Mouse (Mus musculus): ENCODE measurements at regions not wholly inside any gene's neighbourhood (a gene's known extent, or its start where the extent isn't known, plus 50 kb on each side); places are given as distances from the start of the nearest gene placed in this dataset.

GRCm38 (mm10) chr14:98937933-98938332, 56.2 kb downstream of the Rpl36a-ps1 start:
- no peak for DNase-seq (ENCODE audit: low spot score)

GRCm38 (mm10) chr14:98937373-98937772, 56.7 kb downstream of the Rpl36a-ps1 start:
- no peak for DNase-seq (ENCODE audit: low spot score)

GRCm38 (mm10) chr14:98933371-98933916, 60.7 kb downstream of the Rpl36a-ps1 start:
- no peak for DNase-seq (ENCODE audit: low spot score)

GRCm38 (mm10) chr14:98929276-98929675, 64.8 kb downstream of the Rpl36a-ps1 start:
- DNase-seq (ENCODE audit: low spot score), result no peak

GRCm38 (mm10) chr14:98908234-98908633, 85.9 kb downstream of the Rpl36a-ps1 start:
- DNase-seq (ENCODE audit: low spot score), result no peak

- no peak for DNase-seq (ENCODE audit: low spot score)
Observed at GRCm38 (mm10) chr14:98898876-98899275, 95.2 kb downstream of the Rpl36a-ps1 start.

DNA sequence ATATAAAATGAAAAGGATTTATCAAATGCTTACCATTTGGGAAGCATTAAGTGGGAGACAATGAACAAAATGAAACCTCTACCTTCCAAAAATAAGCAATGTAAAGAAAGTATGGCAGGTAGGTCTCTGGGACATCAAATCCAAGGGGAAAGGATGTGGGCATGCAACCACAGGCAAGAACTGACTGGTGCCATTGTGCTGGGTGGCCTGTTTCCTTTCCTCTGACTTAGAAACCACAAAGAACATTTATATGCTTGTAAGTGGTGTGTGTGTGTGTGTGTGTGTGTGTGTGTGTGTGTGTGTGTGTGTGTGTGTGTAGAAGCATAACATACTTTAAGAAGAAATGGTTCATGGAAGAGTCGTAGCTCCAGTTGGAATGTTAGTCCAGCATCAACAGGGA, 96.7 kb downstream of the Rpl36a-ps1 start:
- no peak for DNase-seq (ENCODE audit: low spot score)

- no peak for DNase-seq (ENCODE audit: low spot score)
Observed at GRCm38 (mm10) chr14:98895933-98896332, 98.2 kb downstream of the Rpl36a-ps1 start.

- DNase-seq (ENCODE audit: low spot score), result no peak
Observed at GRCm38 (mm10) chr14:98892670-98893069, 101.4 kb downstream of the Rpl36a-ps1 start.

DNA sequence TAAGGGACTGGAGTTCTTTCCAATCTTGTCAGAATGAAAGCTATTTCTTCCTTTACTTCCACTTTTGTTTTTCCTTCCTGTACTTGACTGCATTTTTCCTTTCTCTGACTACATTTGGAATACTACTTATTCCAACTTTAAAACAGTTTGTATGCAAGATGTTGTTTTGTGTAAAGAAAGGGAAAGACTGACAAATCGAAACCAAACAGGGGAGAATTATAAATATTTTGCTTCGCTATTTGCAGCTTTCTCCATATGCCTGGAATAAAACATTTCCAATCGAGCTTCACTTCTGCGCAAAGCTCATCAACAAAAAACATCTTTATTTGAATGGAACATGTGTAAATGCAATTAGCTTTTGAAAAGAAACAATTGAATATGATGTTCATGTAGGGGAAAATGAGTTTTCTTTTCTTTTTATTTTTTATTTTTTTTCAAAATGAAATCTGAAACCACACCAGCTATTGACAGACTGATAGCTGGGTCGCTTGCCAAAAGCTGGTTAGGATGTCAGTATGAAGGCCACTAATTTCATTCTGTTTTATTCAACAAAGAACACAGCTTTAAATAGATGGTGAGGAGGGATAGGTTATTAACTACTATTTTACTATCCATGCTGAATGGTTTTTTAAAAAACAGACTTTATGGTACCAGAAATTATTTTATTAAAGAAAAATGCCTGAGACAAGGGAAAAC, 102.7 kb downstream of the Rpl36a-ps1 start:
- DNase-seq (ENCODE audit: low spot score), result no peak

DNA sequence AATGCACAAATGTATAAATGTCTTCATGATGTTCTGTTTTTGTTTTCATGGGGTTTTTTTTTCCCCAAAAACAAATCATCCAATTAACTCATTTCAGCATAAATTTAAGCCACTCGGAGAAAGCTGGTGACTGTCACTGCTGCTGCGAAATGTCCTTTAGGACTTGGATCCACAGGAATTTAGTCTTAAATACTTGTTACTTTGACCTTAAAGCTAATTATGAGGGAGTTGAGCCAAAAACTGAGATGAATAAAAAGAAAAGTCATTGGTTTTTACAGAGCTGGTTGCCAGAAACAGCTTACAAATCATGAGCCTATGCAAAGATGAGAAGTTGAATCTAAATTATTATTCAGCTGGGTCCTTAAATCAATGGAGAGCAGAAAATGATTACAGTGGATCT, 106.5 kb downstream of the Rpl36a-ps1 start:
- DNase-seq (ENCODE audit: low spot score), result no peak

GRCm38 (mm10) chr14:98886982-98887381, 107.1 kb downstream of the Rpl36a-ps1 start:
- no peak for DNase-seq (ENCODE audit: low spot score)

- DNase-seq (ENCODE audit: low spot score), result no peak
Observed at GRCm38 (mm10) chr14:98882586-98882985, 111.5 kb downstream of the Rpl36a-ps1 start.

DNA sequence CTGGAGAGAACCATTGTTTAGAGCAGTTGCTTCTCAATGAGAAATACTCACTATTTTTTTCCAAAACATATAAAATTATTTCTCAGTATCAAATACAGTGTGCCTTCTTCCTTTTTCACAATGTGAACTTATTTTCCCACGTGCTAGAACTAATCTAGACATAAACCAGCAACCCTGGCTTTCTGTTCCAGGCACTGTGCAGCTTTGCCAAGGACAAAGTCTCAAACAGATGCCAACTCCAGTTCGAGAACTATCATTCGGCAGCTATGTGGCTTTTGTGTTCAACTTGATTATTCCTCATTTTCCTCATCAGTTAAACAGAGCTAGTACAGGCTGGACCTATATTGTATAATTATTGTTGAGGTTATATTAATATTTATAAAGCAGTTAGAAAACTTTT, 116.2 kb downstream of the Rpl36a-ps1 start:
- DNase-seq (ENCODE audit: low spot score), result no peak

DNA sequence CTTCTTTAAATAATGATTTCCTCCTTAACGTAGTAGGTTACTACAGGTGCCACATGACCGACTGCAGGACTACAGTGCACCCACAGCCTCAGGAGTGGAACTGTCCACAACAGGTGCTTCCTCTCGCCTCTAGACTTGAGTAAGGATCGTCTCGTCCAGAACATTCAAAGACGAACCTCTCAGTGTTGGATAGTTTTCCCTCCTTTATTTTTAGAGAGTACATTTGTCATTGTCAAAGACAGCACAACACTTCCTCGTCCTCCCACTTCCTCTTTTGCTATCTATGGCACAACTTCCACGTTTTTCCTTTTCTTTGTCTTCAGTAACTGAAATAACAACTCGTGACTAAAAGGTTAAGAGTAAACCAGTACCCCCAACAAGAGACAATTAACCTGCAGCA, 120.7 kb downstream of the Rpl36a-ps1 start:
- no peak for DNase-seq (ENCODE audit: low spot score)

DNA sequence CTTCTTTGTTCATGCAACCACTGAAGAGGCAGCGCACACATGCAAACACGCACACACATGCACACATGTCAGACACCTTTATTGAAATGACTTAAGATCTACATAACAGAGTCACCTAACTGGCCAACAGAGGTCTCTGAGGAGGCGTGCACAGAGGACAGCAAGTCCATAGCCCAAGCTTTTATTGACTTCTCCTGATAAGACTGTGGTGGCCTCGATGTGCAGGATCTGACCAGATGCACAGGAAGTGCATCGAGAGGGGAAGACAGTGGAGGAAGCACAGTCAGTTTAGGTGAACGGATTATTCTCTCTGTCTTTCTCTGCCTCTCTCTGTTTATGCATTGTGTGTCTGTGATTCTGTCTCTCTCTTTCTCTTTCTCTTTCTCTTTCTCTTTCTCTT, 124.2 kb downstream of the Rpl36a-ps1 start:
- DNase-seq (ENCODE audit: low spot score), result no peak

- DNase-seq (ENCODE audit: low spot score), result no peak
Observed at GRCm38 (mm10) chr14:98866880-98867279, 127.2 kb downstream of the Rpl36a-ps1 start.

DNA sequence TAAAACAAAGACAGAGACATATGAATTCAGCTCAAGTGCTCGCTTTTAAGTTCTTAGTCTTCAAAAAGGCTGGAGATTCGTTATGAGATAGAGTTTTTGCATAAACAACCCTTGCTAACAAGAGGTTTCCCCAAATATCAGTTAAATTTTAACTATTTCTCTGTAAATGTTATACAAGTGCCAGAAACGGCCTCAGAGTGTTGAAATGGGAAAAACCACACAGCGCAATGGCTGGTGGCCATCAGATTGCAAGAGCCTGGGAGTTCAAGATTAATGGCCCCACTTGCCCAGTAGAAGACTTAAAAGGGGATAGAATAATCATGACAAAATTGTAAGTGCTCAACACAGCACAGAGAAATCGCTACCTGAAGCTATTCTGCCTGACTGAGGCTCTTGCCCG, 130.1 kb downstream of the Rpl36a-ps1 start:
- no peak for DNase-seq (ENCODE audit: low spot score)

DNA sequence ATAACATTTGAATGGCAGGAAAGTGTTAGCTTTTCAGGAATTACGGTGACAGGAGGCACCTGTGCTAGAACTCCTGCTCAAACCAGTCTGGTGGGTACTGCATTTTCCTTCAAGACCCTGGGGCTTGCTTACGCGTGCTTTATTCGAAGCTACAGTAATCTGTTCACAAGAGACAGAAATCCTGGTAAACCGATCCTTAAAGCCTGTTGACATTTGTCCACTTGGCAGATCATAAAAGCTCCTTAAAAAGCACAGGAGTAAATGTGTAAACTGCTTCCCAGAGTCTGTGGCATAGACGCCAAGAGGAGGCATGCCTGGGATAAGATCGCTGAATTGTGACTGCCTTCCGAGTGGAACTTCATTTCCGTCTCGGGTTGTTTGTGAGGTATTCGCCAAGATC, 130.5 kb downstream of the Rpl36a-ps1 start:
- no peak for DNase-seq (ENCODE audit: low spot score)

DNA sequence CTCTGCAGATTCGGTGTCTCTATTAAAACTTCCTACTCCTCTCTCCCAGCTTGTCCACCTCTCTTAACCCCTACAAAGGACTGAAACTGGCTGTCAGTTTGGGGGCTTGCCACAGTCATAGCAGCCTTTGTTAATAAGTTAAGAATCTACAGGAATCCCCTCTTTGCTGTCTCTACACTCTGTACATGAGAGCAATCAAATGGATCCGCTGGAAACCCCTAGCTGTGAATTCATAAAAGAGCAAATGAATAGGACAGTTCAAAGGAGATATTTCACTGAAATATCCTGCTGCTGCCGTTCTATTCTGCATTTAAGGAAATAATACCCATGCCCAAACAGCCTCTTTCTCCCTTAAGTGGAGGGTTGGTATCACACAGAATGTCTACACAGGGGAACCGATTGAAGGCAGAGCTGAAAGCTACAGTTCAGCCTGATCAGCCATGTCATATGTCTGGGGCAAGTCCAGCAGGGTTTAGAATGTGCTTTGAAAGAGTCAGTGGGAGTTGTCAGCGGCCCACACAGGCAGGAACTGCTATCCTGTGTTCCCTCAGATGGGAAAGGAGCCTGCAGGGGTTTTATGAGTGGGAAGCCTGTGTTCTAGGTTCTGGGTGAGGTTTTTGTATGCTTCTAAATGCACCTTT, 131.9 kb downstream of the Rpl36a-ps1 start:
- DNase-seq (ENCODE audit: low spot score), result no peak

DNA sequence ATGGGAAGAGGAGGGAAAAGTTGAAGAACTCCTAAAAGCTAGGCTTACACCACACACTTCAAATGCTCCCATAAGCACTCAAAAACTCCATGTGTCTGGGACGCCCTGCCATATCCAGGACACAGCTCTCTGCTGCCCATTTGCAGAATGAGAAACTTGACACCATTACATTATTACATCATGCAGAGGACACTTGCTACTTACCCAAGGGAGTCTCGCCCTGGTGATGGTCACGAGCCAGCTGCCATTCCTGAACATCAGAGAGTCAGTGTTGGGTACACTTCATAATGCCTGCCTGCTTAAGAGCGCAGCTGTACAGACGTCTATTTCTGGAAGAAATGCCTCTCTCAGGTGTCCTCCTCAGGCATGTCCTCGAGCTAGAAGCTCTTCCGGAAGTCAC, 135.3 kb downstream of the Rpl36a-ps1 start:
- DNase-seq (ENCODE audit: low spot score), result no peak

DNA sequence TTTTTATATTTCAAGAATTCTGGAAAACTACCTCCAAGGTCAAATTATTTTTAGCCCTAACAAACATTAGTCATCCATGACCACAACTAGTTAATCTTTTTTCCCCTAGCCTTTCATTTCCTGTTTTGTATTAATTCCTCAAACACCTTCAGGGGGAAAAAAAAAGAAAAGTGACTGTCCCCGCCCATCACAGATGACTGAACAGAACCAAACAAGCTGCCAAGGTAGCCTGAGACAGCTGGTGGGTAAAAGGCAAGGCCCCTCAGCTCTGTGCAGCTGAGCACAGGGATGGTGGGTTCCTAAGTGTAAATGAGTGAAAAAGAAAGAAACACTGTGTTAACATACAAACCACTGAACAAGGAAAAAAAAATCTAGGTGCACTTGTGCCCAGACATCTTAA, 145.6 kb downstream of the Rpl36a-ps1 start:
- DNase-seq (ENCODE audit: low spot score), result no peak

DNA sequence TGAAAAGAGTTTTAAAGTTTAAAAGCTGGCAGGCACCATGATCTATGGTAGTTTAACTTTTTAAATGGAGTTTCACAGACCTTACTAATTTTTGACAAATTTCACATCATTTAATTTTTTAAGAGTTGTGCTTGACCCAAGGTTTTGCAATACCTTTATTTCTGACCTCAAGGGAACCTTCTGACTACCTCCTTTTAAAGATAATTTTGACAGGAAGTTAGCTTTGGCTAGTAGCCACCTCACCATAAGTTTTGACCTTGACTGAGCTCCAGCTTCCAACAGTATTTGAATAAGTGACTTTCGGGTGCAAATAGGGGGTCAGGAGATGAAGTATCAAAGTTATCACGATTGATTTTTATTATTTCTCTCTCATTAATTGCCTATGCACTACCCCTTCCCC, 149.9 kb downstream of the Rpl36a-ps1 start:
- no peak for DNase-seq (ENCODE audit: low spot score)

DNA sequence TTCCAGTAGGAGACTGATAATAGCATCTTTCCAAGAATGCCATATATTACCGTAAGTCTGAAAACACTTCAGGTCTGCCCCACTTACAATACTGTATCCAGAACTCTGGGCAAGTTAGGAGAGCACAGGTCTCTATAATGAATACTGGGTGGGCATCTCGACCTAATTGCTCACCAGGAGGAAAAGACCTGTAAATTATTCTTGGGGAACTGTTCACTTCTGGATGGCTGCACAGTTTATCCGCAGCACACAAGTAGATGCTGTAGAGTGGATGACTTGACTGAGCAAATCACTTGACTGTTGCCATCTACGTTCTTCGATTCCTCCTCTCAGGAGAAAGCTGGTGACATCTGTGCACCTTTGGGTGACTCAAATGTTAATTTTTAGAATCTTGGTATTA, 159.8 kb downstream of the Rpl36a-ps1 start:
- DNase-seq (ENCODE audit: low spot score), result no peak
